14 mouse cellular contexts compared by ENCODE assay signal in the genomic region with DNA sequence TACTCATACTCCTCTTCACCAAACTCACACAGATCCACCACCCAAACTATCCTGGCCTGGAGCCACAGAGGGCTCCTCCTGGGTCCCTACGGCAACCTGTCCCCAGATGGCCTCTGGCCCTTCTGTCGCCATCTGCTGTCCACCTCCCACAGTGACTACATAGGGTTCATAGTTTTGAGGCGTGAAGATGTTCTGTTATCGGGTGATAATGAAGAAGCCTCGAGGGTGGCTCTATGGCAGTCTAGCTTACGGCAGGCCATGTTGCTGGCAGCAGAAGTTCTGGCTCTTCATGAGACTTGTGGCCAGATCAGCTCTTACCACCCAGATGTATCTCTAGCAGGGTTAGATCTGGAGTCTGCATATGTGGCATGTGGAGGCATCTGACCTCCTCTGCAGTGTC.
"Had no signal": no experiment of that assay in that cellular context is flagged by ENCODE, and none has a peak within 500 bp of the region (broad histone marks: within the 10 kb centered on the region; RNA-seq: fewer than 3 reads in every experiment).

No protein-coding gene starts in this region.

- DNase-seq: kidney, adult 11 months; kidney, adult 8-10 months; kidney, postnatal 10 days; kidney, postnatal 36 days; lung, embryonic 14.5 days; midbrain, embryonic 14.5 days; thymus, postnatal 25 days had no signal

- H3K4me1 ChIP-seq: intestine, embryonic 15.5 days; kidney, embryonic 15.5 days; limb, embryonic 10.5 days; limb, embryonic 13.5 days had no signal

- H3K9ac ChIP-seq: intestine, embryonic 15.5 days; kidney, embryonic 15.5 days; limb, embryonic 13.5 days; lung, embryonic 14.5 days had no signal

- H3K27me3 ChIP-seq: intestine, embryonic 15.5 days; kidney, embryonic 15.5 days; limb, embryonic 13.5 days; megakaryocyte, embryonic 14.5 days had no signal

- H3K27ac ChIP-seq: intestine, embryonic 15.5 days; kidney, embryonic 15.5 days; limb, embryonic 10.5 days; limb, embryonic 13.5 days had no signal

- H3K4me3 ChIP-seq: intestine, embryonic 15.5 days; kidney, embryonic 15.5 days; limb, embryonic 10.5 days; limb, embryonic 13.5 days; megakaryocyte, embryonic 14.5 days had no signal

- H3K36me3 ChIP-seq: intestine, embryonic 15.5 days; limb, embryonic 10.5 days; limb, embryonic 13.5 days had no signal

- H3K4me2 ChIP-seq: intestine, embryonic 15.5 days; kidney, embryonic 15.5 days; limb, embryonic 13.5 days; lung, embryonic 14.5 days; midbrain, embryonic 11.5 days had no signal

- H3K9me3 ChIP-seq: intestine, embryonic 15.5 days; kidney, embryonic 15.5 days; limb, embryonic 10.5 days; limb, embryonic 13.5 days; megakaryocyte, embryonic 14.5 days had no signal

- ATAC-seq: intestine, embryonic 15.5 days; lung, postnatal 0 days had no signal
